Mouse (Mus musculus) heart, embryonic 12.5 days (tissue): ENCODE results near the gene Itga11. TPM values are rescaled to one million over a fixed set of nuclear protein-coding genes. Genes with fewer than 3 reads are reported as not detected.
A peak's percentile ranks its signal among the peaks of the same experiment; 100 is the strongest.

Experiments used
- ATAC-seq: fragments of 200-750 bp; cut with Nextera tagmentation; 2 replicates; pipeline ENCODE4 v1.8.0; 2017; ENCODE audit warnings: moderate TSS enrichment, moderate library complexity; ENCODE audit not compliant: insufficient number of reproducible peaks, low FRiP score
- H3K27ac ChIP-seq: fragments of 300-500 bp; sonication (generic); 2 replicates; pipeline ENCODE4 v1.5.1; 2016; ENCODE audit warnings: mild to moderate bottlenecking, moderate library complexity; ENCODE audit not compliant: poor library complexity, severe bottlenecking
- H3K27me3 ChIP-seq: fragments of 300-500 bp; sonication (generic); replicated peaks from 2 replicates; pipeline ENCODE4 v1.6.1; 2016; ENCODE audit warnings: mild to moderate bottlenecking, moderate library complexity
- H3K36me3 ChIP-seq: fragments of 300-500 bp; sonication (generic); 2 replicates; pipeline ENCODE4 v1.6.1; 2016; ENCODE audit warnings: mild to moderate bottlenecking, moderate library complexity
- H3K4me1 ChIP-seq: fragments of 300-500 bp; sonication (generic); replicated peaks from 2 replicates; pipeline ENCODE4 v1.6.1; 2016; ENCODE audit warnings: mild to moderate bottlenecking
- H3K4me2 ChIP-seq: fragments of 300-500 bp; sonication (generic); 2 replicates; pipeline ENCODE4 v1.6.1; 2016; ENCODE audit warnings: mild to moderate bottlenecking, moderate library complexity
- H3K4me3 ChIP-seq: fragments of 300-500 bp; sonication (generic); 2 replicates; pipeline ENCODE4 v1.5.1; 2016; ENCODE audit warnings: mild to moderate bottlenecking
- H3K9ac ChIP-seq: fragments of 300-500 bp; sonication (generic); 2 replicates; pipeline ENCODE4 v1.6.1; 2016; ENCODE audit warnings: mild to moderate bottlenecking, moderate library complexity
- H3K9me3 ChIP-seq: fragments of 300-500 bp; sonication (generic); replicated peaks from 2 replicates; pipeline ENCODE4 v1.6.1; 2016; ENCODE audit warnings: mild to moderate bottlenecking, moderate library complexity
- WGBS: fragments of 180-500 bp; shearing (Covaris S2); methylation state at CpG from one replicate; pipeline ENCODE4 v1.1.7; 2016; 5-methylcytosine and 5-hydroxymethylcytosine counted together
- polyA plus RNA-seq: library from polyadenylated mRNA; unstranded; fragments of >200 nt; fragmentation: Nextera tagmentation; extraction: Ambion mirVana; gene quantifications from 2 replicates; pipeline ENCODE4 v1.2.1, GENCODE M21; 2016

Itga11 gene
- polyA plus RNA-seq, 1 experiment from 2014 or later, result 1.00 TPM

- no peak for ATAC-seq
- Histone ChIP-seq H3K9ac (no peak overlapping the region), H3K27me3 (peaks cover 14% of the 10 kb centered on the region; the same call in 1 of the 2 replicates), H3K4me3 (no peak overlapping the region), H3K36me3 (no peaks in the 10 kb centered on the region), H3K4me1 (peaks cover 16% of the 10 kb centered on the region), H3K4me2 (peak overlapping the region; percentile 54), H3K9me3 (no peaks in the 10 kb centered on the region), H3K27ac (no peak overlapping the region)
- WGBS, result 8% methylated on average over 13 of the region's 13 CpGs
These were observed 85.9 kb downstream of the Itga11 start for GRCm38 (mm10) chr9:62763478-62763877.

- no peak overlapping the region for H3K9ac ChIP-seq
- H3K36me3 ChIP-seq, result no peaks in the 10 kb centered on the region
- peaks cover 16% of the 10 kb centered on the region for H3K4me1 ChIP-seq
- no peaks in the 10 kb centered on the region for H3K9me3 ChIP-seq
- 56% methylated on average over 4 of the region's 4 CpGs for whole genome bisulfite sequencing
- peaks cover 14% of the 10 kb centered on the region; the same call in 1 of the 2 replicates for H3K27me3 ChIP-seq
- no peak overlapping the region for H3K4me3 ChIP-seq
- no peak overlapping the region for H3K4me2 ChIP-seq
- no peak for ATAC-seq
- H3K27ac ChIP-seq, result no peak overlapping the region
These were observed 87.7 kb downstream of the Itga11 start for GRCm38 (mm10) chr9:62765346-62765745.

- Histone ChIP-seq H3K27me3 (0 out of 2 replicates have a peak, but pooled peaks cover 4% of the 10 kb centered on the region), H3K9me3 (no peaks in the 10 kb centered on the region), H3K36me3 (no peaks in the 10 kb centered on the region), H3K4me1 (peaks cover 18% of the 10 kb centered on the region), H3K4me3 (no peak overlapping the region), H3K27ac (no peak overlapping the region), H3K4me2 (no peak overlapping the region), H3K9ac (no peak overlapping the region)
- no peak; the same call in 1 of the 2 replicates for ATAC-seq
- 51% methylated on average over 17 of the region's 17 CpGs for WGBS
These were observed 89.8 kb downstream of the Itga11 start for GRCm38 (mm10) chr9:62767464-62767863.

- Histone ChIP-seq H3K4me1 (peaks cover 20% of the 10 kb centered on the region), H3K36me3 (no peaks in the 10 kb centered on the region), H3K4me2 (no peak overlapping the region), H3K9ac (no peak overlapping the region), H3K4me3 (no peak overlapping the region), H3K27ac (no peak overlapping the region), H3K9me3 (no peaks in the 10 kb centered on the region), H3K27me3 (no peaks in the 10 kb centered on the region)
- 55% methylated on average over 5 of the region's 5 CpGs for WGBS
- no peak for ATAC-seq
These were observed 90.7 kb downstream of the Itga11 start for GRCm38 (mm10) chr9:62768361-62768760.

GRCm38 (mm10) chr9:62772746-62773145 lies 95.1 kb downstream of the Itga11 start:
- Histone ChIP-seq H3K4me3 (no peak overlapping the region), H3K9me3 (no peaks in the 10 kb centered on the region), H3K27me3 (no peaks in the 10 kb centered on the region), H3K27ac (no peak overlapping the region), H3K36me3 (no peaks in the 10 kb centered on the region), H3K4me1 (peaks cover 10% of the 10 kb centered on the region), H3K4me2 (no peak overlapping the region), H3K9ac (no peak overlapping the region)
- WGBS, result 74% methylated on average over 8 of the region's 8 CpGs
- no peak for ATAC-seq

GRCm38 (mm10) chr9:62775464-62775863 lies 97.8 kb downstream of the Itga11 start:
- no peak overlapping the region for H3K9ac ChIP-seq

GRCm38 (mm10) chr9:62777461-62777860 lies 99.8 kb downstream of the Itga11 start:
- peak; percentile 68; the same call in 1 of the 2 replicates for ATAC-seq
- no peaks in the 10 kb centered on the region for H3K27me3 ChIP-seq
- WGBS, result 4% methylated on average over 5 of the region's 5 CpGs
- no peaks in the 10 kb centered on the region for H3K36me3 ChIP-seq
- no peak overlapping the region for H3K27ac ChIP-seq
- no peak overlapping the region for H3K4me2 ChIP-seq
- H3K9ac ChIP-seq, result no peak overlapping the region
- peaks cover 8% of the 10 kb centered on the region for H3K4me1 ChIP-seq
- H3K4me3 ChIP-seq, result no peak overlapping the region
- no peaks in the 10 kb centered on the region for H3K9me3 ChIP-seq

More at GRCm38 (mm10) chr9:62775464-62775863, 97.8 kb downstream of the Itga11 start:
- 42% methylated on average over 4 of the region's 4 CpGs for WGBS
- Histone ChIP-seq H3K4me1 (peaks cover 10% of the 10 kb centered on the region), H3K9me3 (no peaks in the 10 kb centered on the region), H3K4me3 (no peak overlapping the region), H3K4me2 (no peak overlapping the region), H3K36me3 (no peaks in the 10 kb centered on the region), H3K27ac (no peak overlapping the region), H3K27me3 (no peaks in the 10 kb centered on the region)
- ATAC-seq, result no peak

- Histone ChIP-seq H3K9ac (no peak overlapping the region), H3K4me1 (peaks cover 14% of the 10 kb centered on the region), H3K9me3 (no peaks in the 10 kb centered on the region), H3K4me3 (no peak overlapping the region), H3K36me3 (no peaks in the 10 kb centered on the region), H3K27me3 (no peaks in the 10 kb centered on the region), H3K4me2 (no peak overlapping the region), H3K27ac (no peak overlapping the region)
- no peak for ATAC-seq
- WGBS, result 85% methylated on average over 9 of the region's 9 CpGs
These were observed 101.1 kb downstream of the Itga11 start for GRCm38 (mm10) chr9:62778721-62779120.

- Histone ChIP-seq H3K36me3 (no peaks in the 10 kb centered on the region), H3K4me2 (no peak overlapping the region), H3K4me3 (no peak overlapping the region), H3K4me1 (peaks cover 11% of the 10 kb centered on the region), H3K27ac (no peak overlapping the region), H3K9me3 (no peaks in the 10 kb centered on the region), H3K27me3 (no peaks in the 10 kb centered on the region), H3K9ac (no peak overlapping the region)
- WGBS, result 67% methylated on average over 3 of the region's 3 CpGs
- no peak for ATAC-seq
These were observed 104.3 kb downstream of the Itga11 start for GRCm38 (mm10) chr9:62781965-62782364.

GRCm38 (mm10) chr9:62782976-62783781 lies 105.6 kb downstream of the Itga11 start:
- no peak for ATAC-seq
- peaks cover 11% of the 10 kb centered on the region for H3K4me1 ChIP-seq
- H3K9ac ChIP-seq, result no peak overlapping the region
- H3K27me3 ChIP-seq, result no peaks in the 10 kb centered on the region
- 37% methylated on average over 16 of the region's 16 CpGs for WGBS
- H3K9me3 ChIP-seq, result no peaks in the 10 kb centered on the region
- H3K4me3 ChIP-seq, result no peak overlapping the region
- H3K36me3 ChIP-seq, result no peaks in the 10 kb centered on the region
- H3K27ac ChIP-seq, result no peak overlapping the region
- peak overlapping the region; percentile 11; the same call in 1 of the 2 replicates for H3K4me2 ChIP-seq

- WGBS, result 88% methylated on average over 2 of the region's 2 CpGs
These were observed 106.6 kb downstream of the Itga11 start for GRCm38 (mm10) chr9:62784233-62784632.

More at GRCm38 (mm10) chr9:62784233-62784632, 106.6 kb downstream of the Itga11 start:
- Histone ChIP-seq H3K9ac (no peak overlapping the region), H3K4me2 (no peak overlapping the region), H3K4me1 (peaks cover 11% of the 10 kb centered on the region), H3K27me3 (no peaks in the 10 kb centered on the region), H3K36me3 (no peaks in the 10 kb centered on the region), H3K4me3 (no peak overlapping the region), H3K27ac (no peak overlapping the region), H3K9me3 (no peaks in the 10 kb centered on the region)
- no peak for ATAC-seq
